Mouse (Mus musculus) heart, postnatal 0 days (tissue): ENCODE measurements at regions not wholly inside any gene's neighbourhood (a gene's known extent, or its start where the extent isn't known, plus 50 kb on each side); places are given as distances from the start of the nearest gene placed in this dataset.

Experiments used
- CTCF ChIP-seq: IDR thresholded peaks from 2 replicates; pipeline ENCODE4 v1.5.1; 2016; ENCODE audit warnings: antibody characterized with exemption, control low read depth, low read depth
- EP300 ChIP-seq: IDR thresholded peaks from 2 replicates; pipeline ENCODE4 v1.6.1; 2016; ENCODE audit warnings: antibody characterized with exemption, low read depth

- TF ChIP-seq CTCF = no peak
- no peak for TF ChIP-seq EP300
Observed at GRCm38 (mm10) chr15:5495187-5495849, 251.3 kb upstream of the Ptger4 start.
